Mouse (Mus musculus) CD4-positive, CD25-positive, alpha-beta regulatory T cell, adult 4 months (primary cell): ENCODE measurements around the gene Vmn2r54. TPM values are rescaled to one million over a fixed set of nuclear protein-coding genes. Genes with fewer than 3 reads are reported as not detected.
"Not testable (repeated sequence)": the region's sequence is repeated elsewhere in the genome, so short reads cannot be mapped to it uniquely, and the experiment has no call there.

Experiments
- ATAC-seq: one replicate; pipeline ENCODE4 v1.8.0; 2017
- polyA plus RNA-seq, 2 experiments: library from polyadenylated mRNA; unstranded; fragments of 100-300 nt; shearing (Covaris generic); gene quantifications; one replicate each; pipeline ENCODE4 v1.2.1; 2017

Vmn2r54 gene
- not detected for polyA plus RNA-seq

DNA sequence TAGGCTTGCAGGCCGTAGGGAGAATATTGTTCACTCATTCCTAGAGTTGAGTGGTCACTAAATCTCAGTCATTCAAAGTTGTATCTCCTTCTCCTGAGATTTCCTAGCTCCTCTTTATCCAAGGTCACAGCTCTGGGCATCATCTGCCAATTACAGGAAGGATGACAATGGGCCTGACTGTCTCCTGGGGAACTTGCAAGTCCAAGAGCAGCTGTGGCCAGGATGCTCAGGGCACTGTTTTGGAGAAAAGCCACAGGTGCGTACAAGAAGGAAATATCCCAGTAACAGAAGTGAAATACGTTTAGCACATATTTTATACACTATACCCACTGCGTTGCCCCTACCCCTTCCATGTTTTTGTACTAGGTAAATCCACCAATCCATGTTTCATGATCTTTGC lies at the start of gene Vmn2r54:
Gene Vmn2r54 (minus strand): TSS at position 101 of the 400 bp plus-strand sequence.
- not testable (repeated sequence) for ATAC-seq

DNA sequence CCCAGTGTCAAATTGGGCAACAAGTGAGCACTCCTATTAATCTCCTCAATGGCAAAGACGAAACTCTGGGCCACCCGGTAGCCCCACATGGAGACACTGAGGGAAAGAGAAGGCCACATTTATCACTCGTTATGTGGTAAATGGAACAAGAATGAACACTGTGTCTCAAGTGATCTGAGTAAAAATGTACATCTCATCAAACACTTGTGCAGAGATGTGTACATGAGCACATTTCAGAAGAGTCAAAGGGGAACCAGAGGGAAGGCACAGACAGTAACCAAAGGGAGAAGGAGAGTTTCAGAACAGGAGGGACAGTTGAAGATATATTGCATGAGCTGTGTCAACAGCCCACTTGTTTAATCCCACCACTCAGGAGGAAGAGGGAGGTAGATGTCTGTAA lies 44.8 kb upstream of the Vmn2r54 start, which contains the start of gene Vmn2r55:
Gene Vmn2r55 (minus strand): TSS at position 101 of the 400 bp plus-strand sequence.
- ATAC-seq: not testable (repeated sequence)

DNA sequence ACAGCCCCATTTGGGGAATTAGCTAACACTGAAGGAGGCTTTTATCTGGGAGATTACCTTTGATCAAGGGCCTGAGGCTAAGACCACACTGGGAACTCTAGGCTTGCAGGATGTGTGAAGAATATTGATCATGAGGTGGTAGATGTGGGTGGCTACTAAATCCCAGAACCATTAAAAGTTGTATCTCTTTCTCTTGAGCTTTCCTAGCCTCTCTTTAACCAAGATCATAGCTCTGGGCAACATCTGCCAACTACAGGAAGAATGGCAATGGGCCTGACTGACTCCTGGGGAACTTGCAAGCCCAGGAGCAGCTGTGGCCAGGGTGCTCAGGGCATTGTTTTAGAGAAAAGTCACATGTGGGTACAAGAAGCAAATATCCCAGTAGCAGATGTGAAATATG lies 31.4 kb downstream of the Vmn2r54 start, which contains the start of gene Vmn2r53:
Gene Vmn2r53 (minus strand): TSS at position 101 of the 400 bp plus-strand sequence.
- no peak for ATAC-seq

Other genes with a start within 250 kb of the Vmn2r54 start
- 1 to 10 TPM; 2.6 to 5.5 TPM for gene Zfp551, start 217.6 kb downstream of the Vmn2r54 start, polyA plus RNA-seq
- 1 to 10 TPM; 7.8 to 8.3 TPM for gene Zfp606, start 162.0 kb downstream of the Vmn2r54 start, polyA plus RNA-seq
- gene 2900092C05Rik, start 127.8 kb downstream of the Vmn2r54 start, polyA plus RNA-seq: not detected
- gene Vmn2r53, start 31.5 kb downstream of the Vmn2r54 start, polyA plus RNA-seq: under 1 TPM in 1 of 2 experiments, not detected in 1; 0.05 TPM
- not detected for gene Vmn2r55, start 44.7 kb upstream of the Vmn2r54 start, polyA plus RNA-seq
- not detected for gene Vmn2r56, start 94.7 kb upstream of the Vmn2r54 start, polyA plus RNA-seq
- gene Zscan18, start 163.3 kb upstream of the Vmn2r54 start, polyA plus RNA-seq: 1 to 10 TPM in 1 of 2 experiments, under 1 TPM in 1; 0.42 to 1.4 TPM
- 10 to 100 TPM; 20.0 to 22.4 TPM for gene Zfp329, start 178.5 kb upstream of the Vmn2r54 start, polyA plus RNA-seq
- gene Zfp110, start 194.4 kb upstream of the Vmn2r54 start, polyA plus RNA-seq: 100 to 1,000 TPM in 1 of 2 experiments, 10 to 100 TPM in 1; 91.9 to 118 TPM
- gene Zfp128, start 240.9 kb upstream of the Vmn2r54 start, polyA plus RNA-seq: 1 to 10 TPM; 1.0 to 1.7 TPM